Mouse (Mus musculus): ENCODE data around the gene Lhx8.

- TF ChIP-seq EP300 (IDR thresholded peaks at IDR 0.05; ENCODE audit: insufficient read depth, low read depth, low read length), result no peak
- no peak for TF ChIP-seq POLR2A (IDR thresholded peaks at IDR 0.05; ENCODE audit: insufficient read depth, low read depth, low read length)
- TF ChIP-seq CTCF (IDR thresholded peaks at IDR 0.05), result no peak
These were observed 2.5 kb upstream of the Lhx8 start for GRCm38 (mm10) chr3:154332941-154333340.

Data from heart, adult 2 months (tissue).